Mouse (Mus musculus) intestine, embryonic 16.5 days (tissue): ENCODE measurements at regions not wholly inside any gene's neighbourhood (a gene's known extent, or its start where the extent isn't known, plus 50 kb on each side); places are given as distances from the start of the nearest gene placed in this dataset.

Experiments used
- ATAC-seq: fragments of 200-750 bp; cut with Nextera tagmentation; 2 replicates; pipeline ENCODE4 v1.8.0; 2017; ENCODE audit warnings: moderate TSS enrichment, moderate library complexity
- H3K27ac ChIP-seq: fragments of 300-500 bp; sonication (generic); 2 replicates; pipeline ENCODE4 v1.5.1; 2014; ENCODE audit warnings: mild to moderate bottlenecking, low read length
- H3K27me3 ChIP-seq: fragments of 300-500 bp; sonication (generic); replicated peaks from 2 replicates; pipeline ENCODE4 v1.6.1; 2014; ENCODE audit warnings: low read length, control low read depth, mixed read lengths; ENCODE audit not compliant: control insufficient read depth, insufficient read depth
- H3K36me3 ChIP-seq: fragments of 300-500 bp; sonication (generic); 2 replicates; pipeline ENCODE4 v1.6.1; 2014; ENCODE audit warnings: low read length, control low read depth; ENCODE audit not compliant: control insufficient read depth, insufficient read depth
- H3K4me1 ChIP-seq: fragments of 300-500 bp; sonication (generic); 2 replicates; pipeline ENCODE4 v1.6.1; 2014; ENCODE audit warnings: low read length, control low read depth, mixed read lengths; ENCODE audit not compliant: control insufficient read depth, insufficient read depth
- H3K4me2 ChIP-seq: fragments of 300-500 bp; sonication (generic); 2 replicates; pipeline ENCODE4 v1.6.1; 2014; ENCODE audit warnings: low read depth, low read length, control low read depth
- H3K4me3 ChIP-seq: fragments of 300-500 bp; sonication (generic); 2 replicates; pipeline ENCODE4 v1.5.1; 2014; ENCODE audit warnings: mild to moderate bottlenecking, low read length
- H3K9ac ChIP-seq: fragments of 300-500 bp; sonication (generic); 2 replicates; pipeline ENCODE4 v1.6.1; 2014; ENCODE audit warnings: low read depth, low read length
- H3K9me3 ChIP-seq: fragments of 300-500 bp; sonication (generic); 2 replicates; pipeline ENCODE4 v1.6.1; 2016; ENCODE audit warnings: low read length, control low read depth; ENCODE audit not compliant: control insufficient read depth
- WGBS: fragments of 180-500 bp; shearing (Covaris S2); extraction: QIAGEN DNeasy Blood & Tissue Kit; methylation state at CpG from one replicate; pipeline ENCODE4 v1.1.7; 2014; 5-methylcytosine and 5-hydroxymethylcytosine counted together

GRCm38 (mm10) chr16:77291723-77292316 lies 278.3 kb downstream of the Usp25 start:
- Histone ChIP-seq H3K4me2 (no peak overlapping the region), H3K27me3 (no peaks in the 10 kb centered on the region), H3K4me1 (no peaks in the 10 kb centered on the region), H3K36me3 (no peaks in the 10 kb centered on the region), H3K9me3 (no peaks in the 10 kb centered on the region), H3K9ac (no peak overlapping the region), H3K27ac (no peak overlapping the region), H3K4me3 (no peak overlapping the region)
- WGBS = 78% methylated on average over 8 of the region's 8 CpGs
- ATAC-seq = no peak

GRCm38 (mm10) chr16:77284205-77284604 lies 270.7 kb downstream of the Usp25 start:
- H3K27ac ChIP-seq = no peak overlapping the region
- WGBS = 83% methylated on average over 4 of the region's 4 CpGs
- no peak overlapping the region for H3K4me3 ChIP-seq
- no peaks in the 10 kb centered on the region for H3K27me3 ChIP-seq
- no peak overlapping the region for H3K4me2 ChIP-seq
- H3K4me1 ChIP-seq = no peaks in the 10 kb centered on the region
- no peak for ATAC-seq
- H3K36me3 ChIP-seq = no peaks in the 10 kb centered on the region
- H3K9ac ChIP-seq = no peak overlapping the region
- H3K9me3 ChIP-seq = no peaks in the 10 kb centered on the region

GRCm38 (mm10) chr16:77279916-77280315 lies 266.4 kb downstream of the Usp25 start:
- H3K9me3 ChIP-seq = no peaks in the 10 kb centered on the region
- H3K27ac ChIP-seq = no peak overlapping the region
- H3K36me3 ChIP-seq = no peaks in the 10 kb centered on the region
- WGBS = 83% methylated on average over 4 of the region's 4 CpGs
- no peak overlapping the region for H3K4me2 ChIP-seq
- no peaks in the 10 kb centered on the region for H3K4me1 ChIP-seq
- no peak for ATAC-seq
- H3K4me3 ChIP-seq = no peak overlapping the region
- no peak overlapping the region for H3K9ac ChIP-seq
- H3K27me3 ChIP-seq = no peaks in the 10 kb centered on the region

- Histone ChIP-seq H3K9me3 (no peaks in the 10 kb centered on the region), H3K27me3 (no peaks in the 10 kb centered on the region), H3K4me2 (no peak overlapping the region), H3K4me3 (no peak overlapping the region), H3K4me1 (no peaks in the 10 kb centered on the region), H3K9ac (no peak overlapping the region), H3K36me3 (no peaks in the 10 kb centered on the region), H3K27ac (no peak overlapping the region)
- whole genome bisulfite sequencing = 63% methylated on average over 2 of the region's 2 CpGs
- no peak for ATAC-seq
Measured at GRCm38 (mm10) chr16:77279495-77279894, 266.0 kb downstream of the Usp25 start.

GRCm38 (mm10) chr16:77273306-77273705 lies 259.8 kb downstream of the Usp25 start:
- Histone ChIP-seq H3K4me2 (no peak overlapping the region), H3K4me3 (no peak overlapping the region), H3K27ac (no peak overlapping the region), H3K9ac (no peak overlapping the region), H3K36me3 (no peaks in the 10 kb centered on the region), H3K27me3 (no peaks in the 10 kb centered on the region), H3K4me1 (no peaks in the 10 kb centered on the region), H3K9me3 (no peaks in the 10 kb centered on the region)
- 37% methylated on average over 3 of the region's 3 CpGs for WGBS
- no peak for ATAC-seq

- Histone ChIP-seq H3K4me2 (no peak overlapping the region), H3K9me3 (no peaks in the 10 kb centered on the region), H3K9ac (no peak overlapping the region), H3K4me3 (no peak overlapping the region), H3K27ac (no peak overlapping the region), H3K36me3 (no peaks in the 10 kb centered on the region), H3K27me3 (no peaks in the 10 kb centered on the region), H3K4me1 (no peaks in the 10 kb centered on the region)
- WGBS = 73% methylated on average over 2 of the region's 2 CpGs
- no peak for ATAC-seq
Measured at GRCm38 (mm10) chr16:77268926-77269325, 255.4 kb downstream of the Usp25 start.

GRCm38 (mm10) chr16:77267679-77268078 lies 254.2 kb downstream of the Usp25 start:
- Histone ChIP-seq H3K4me1 (no peaks in the 10 kb centered on the region), H3K4me2 (no peak overlapping the region), H3K36me3 (no peaks in the 10 kb centered on the region), H3K9me3 (no peaks in the 10 kb centered on the region), H3K9ac (no peak overlapping the region), H3K27me3 (no peaks in the 10 kb centered on the region), H3K4me3 (no peak overlapping the region), H3K27ac (no peak overlapping the region)
- no peak for ATAC-seq

- Histone ChIP-seq H3K4me3 (no peak overlapping the region), H3K27ac (no peak overlapping the region), H3K4me1 (no peaks in the 10 kb centered on the region), H3K36me3 (no peaks in the 10 kb centered on the region), H3K9me3 (no peaks in the 10 kb centered on the region), H3K4me2 (no peak overlapping the region), H3K27me3 (no peaks in the 10 kb centered on the region), H3K9ac (no peak overlapping the region)
- 53% methylated on average over 3 of the region's 3 CpGs for WGBS
- ATAC-seq = no peak
Measured at GRCm38 (mm10) chr16:77252349-77252748, 238.8 kb downstream of the Usp25 start.

GRCm38 (mm10) chr16:77251422-77251821 lies 237.9 kb downstream of the Usp25 start:
- Histone ChIP-seq H3K9me3 (no peaks in the 10 kb centered on the region), H3K4me3 (no peak overlapping the region), H3K4me1 (no peaks in the 10 kb centered on the region), H3K9ac (no peak overlapping the region), H3K27me3 (no peaks in the 10 kb centered on the region), H3K27ac (no peak overlapping the region), H3K36me3 (no peaks in the 10 kb centered on the region), H3K4me2 (no peak overlapping the region)
- 48% methylated on average over 3 of the region's 3 CpGs for WGBS
- ATAC-seq = no peak

GRCm38 (mm10) chr16:77240876-77241275 lies 227.4 kb downstream of the Usp25 start:
- ATAC-seq = no peak
- WGBS = 58% methylated on average over 6 of the region's 6 CpGs
- Histone ChIP-seq H3K9ac (no peak overlapping the region), H3K4me2 (no peak overlapping the region), H3K27ac (no peak overlapping the region), H3K4me1 (peaks cover 3% of the 10 kb centered on the region; the same call in 1 of the 2 replicates), H3K9me3 (no peaks in the 10 kb centered on the region), H3K27me3 (no peaks in the 10 kb centered on the region), H3K4me3 (no peak overlapping the region), H3K36me3 (no peaks in the 10 kb centered on the region)
